In genomic region chr6:53589746-53590145, GRCm38 (mm10) we compare ENCODE assay signal across 11 mouse cellular contexts.
DNase-seq lines count a peak whose midpoint lies in the region; ATAC-seq lines count a peak whose summit lies in the region.
"Had no signal": no experiment of that assay in that cellular context is flagged by ENCODE, and none has a peak within 500 bp of the region (broad histone marks: within the 10 kb centered on the region; RNA-seq: fewer than 3 reads in every experiment).

No protein-coding gene starts in this region.

- peak overlapping the region; percentile 36 for H3K4me2 ChIP-seq in heart, embryonic 15.5 days
- H3K4me2 ChIP-seq: embryonic facial prominence, embryonic 15.5 days; neural tube, embryonic 15.5 days had no signal

- H3K27ac ChIP-seq in heart, embryonic 15.5 days = peak overlapping the region; percentile 57
- H3K27ac ChIP-seq: embryonic facial prominence, embryonic 15.5 days; neural tube, embryonic 15.5 days had no signal

- H3K36me3 ChIP-seq in heart, embryonic 15.5 days = no peaks in the 10 kb centered on the region
- H3K36me3 ChIP-seq: embryonic facial prominence, embryonic 15.5 days; neural tube, embryonic 15.5 days had no signal

- WGBS in heart, embryonic 15.5 days = 62% methylated on average over 6 of the region's 6 CpGs

- DNase-seq in heart, adult 8-10 months (ENCODE audit: low spot score) = no peak
- DNase-seq in induced T-regulatory cell, adult 2 months (ENCODE audit: low read depth) = peak; percentile 87
- peak; percentile 9 to 38 for DNase-seq in thymus, adult 18-20 months
- DNase-seq in urinary bladder, adult 2 months (ENCODE audit: low spot score) = no peak
- DNase-seq in frontal cortex, postnatal 25 days (ENCODE audit: low spot score in 2 of 2) = no peak
- no peak for DNase-seq in MN1 (ENCODE audit: low spot score)
- DNase-seq: cerebellum, adult 18-20 months had no signal

- H3K4me3 ChIP-seq in heart, embryonic 15.5 days = no peak overlapping the region; the same call in 1 of the 2 replicates
- H3K4me3 ChIP-seq: embryonic facial prominence, embryonic 15.5 days; neural tube, embryonic 15.5 days had no signal

- H3K4me1 ChIP-seq in heart, embryonic 15.5 days (replicated peaks) = peaks cover 28% of the 10 kb centered on the region

- H3K27me3 ChIP-seq in heart, embryonic 15.5 days = no peaks in the 10 kb centered on the region
- H3K27me3 ChIP-seq: embryonic facial prominence, embryonic 15.5 days had no signal

- H3K9ac ChIP-seq in heart, embryonic 15.5 days = no peak overlapping the region
- H3K9ac ChIP-seq: embryonic facial prominence, embryonic 15.5 days; neural tube, embryonic 15.5 days had no signal

- no peaks in the 10 kb centered on the region for H3K9me3 ChIP-seq in heart, embryonic 15.5 days (replicated peaks)
- H3K9me3 ChIP-seq: embryonic facial prominence, embryonic 15.5 days; neural tube, embryonic 15.5 days had no signal

- ATAC-seq in heart, embryonic 15.5 days (replicated peaks; ENCODE audit: insufficient number of reproducible peaks, insufficient read depth, low FRiP score, low read depth) = no peak
- ATAC-seq in CD4-positive, CD25-positive, alpha-beta regulatory T cell, adult 4 months = peak; percentile 99

Comparison
In these comparisons a context has a peak if more than half of its experiments do, and no peak if none do; other contexts are left out.
1. DNase-seq: peak in induced T-regulatory cell, adult 2 months (single experiment) and thymus, adult 18-20 months (2 of 2); none in heart, adult 8-10 months (single experiment), urinary bladder, adult 2 months (single experiment), frontal cortex, postnatal 25 days (0 of 2) and MN1 (single experiment).